Comparison of ENCODE assay signal across 8 mouse cellular contexts in the genomic region with DNA sequence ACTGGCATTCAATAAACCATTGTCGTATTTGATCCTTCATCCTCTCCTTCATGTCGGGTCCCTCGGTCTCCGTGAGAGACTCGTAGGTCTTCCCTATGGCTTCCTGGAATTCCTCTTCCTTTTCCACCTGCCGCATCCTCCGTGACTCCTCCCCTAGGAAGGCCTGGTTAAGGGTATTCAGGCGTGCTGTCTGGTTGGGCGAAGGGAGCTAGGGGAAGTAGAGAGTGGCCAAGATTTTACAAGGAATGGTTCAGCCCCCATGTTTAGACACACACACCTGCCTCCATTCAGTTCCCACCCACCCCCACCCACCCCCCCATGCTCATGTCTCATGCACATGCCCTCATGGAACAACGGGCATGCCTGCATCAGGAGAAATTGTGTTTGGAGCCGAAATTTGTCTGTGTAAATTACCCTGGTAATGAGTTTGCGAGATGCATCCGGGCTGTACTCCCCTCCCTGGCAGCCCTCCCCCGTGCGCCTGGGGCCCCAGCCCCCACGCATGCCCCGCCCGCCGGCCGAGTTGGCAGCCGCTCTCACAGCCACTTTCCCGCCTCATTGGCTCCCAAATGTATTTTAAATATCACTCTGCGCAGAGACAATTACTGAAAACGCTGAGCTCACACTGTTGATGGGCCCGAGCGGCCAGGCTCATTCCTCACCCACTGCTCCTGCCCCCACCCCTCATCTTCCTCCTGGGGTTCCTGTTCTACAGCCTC. TPM values are rescaled to one million over a fixed set of nuclear protein-coding genes. Genes with fewer than 3 reads are reported as not detected.
DNase-seq lines count a peak whose midpoint lies in the region; ATAC-seq and TF ChIP-seq lines count a peak whose summit lies in the region.

No protein-coding gene starts in this region.

- H3K9me3 ChIP-seq in heart, embryonic 12.5 days (replicated peaks): 0 out of 2 replicates have a peak, but pooled peaks cover under 1% of the 10 kb centered on the region
- H3K9me3 ChIP-seq in kidney, postnatal 0 days (replicated peaks; ENCODE audit: low read length): no peaks in the 10 kb centered on the region
- no peaks in the 10 kb centered on the region for H3K9me3 ChIP-seq in lung, postnatal 0 days (ENCODE audit: low read length)

- peak; percentile 44 for DNase-seq in CD4-positive, CD25-positive, alpha-beta regulatory T cell, adult 2 months (ENCODE audit: low read depth, low spot score)
- peak; percentile 60 for DNase-seq in MN1 (ENCODE audit: low spot score)
- DNase-seq in kidney, postnatal 0 days (ENCODE audit: low spot score): peak; percentile 54
- peak; percentile 8 for DNase-seq in lung, postnatal 0 days (ENCODE audit: low spot score)
- peak; percentile 60 to 65 for DNase-seq in right cerebral cortex, adult 2 months (ENCODE audit: low spot score in 2 of 2)
- no peak for DNase-seq in natural killer cell, adult 2 months (ENCODE audit: low spot score in 2 of 2)

- H3K4me3 ChIP-seq in heart, embryonic 12.5 days: no peak overlapping the region; the same call in 1 of the 2 replicates
- H3K4me3 ChIP-seq in kidney, postnatal 0 days (replicated peaks; ENCODE audit: low read depth, low read length): no peak overlapping the region
- no peak overlapping the region for H3K4me3 ChIP-seq in lung, postnatal 0 days (ENCODE audit: low read depth, low read length)

- no peak for TF ChIP-seq EP300 in lung, postnatal 0 days (IDR thresholded peaks at IDR 0.05)

- H3K4me1 ChIP-seq in heart, embryonic 12.5 days (replicated peaks): peaks cover 9% of the 10 kb centered on the region
- peaks cover 6% of the 10 kb centered on the region; the same call in 1 of the 2 replicates for H3K4me1 ChIP-seq in kidney, postnatal 0 days (replicated peaks; ENCODE audit: insufficient read depth, low read length)
- no peaks in the 10 kb centered on the region for H3K4me1 ChIP-seq in lung, postnatal 0 days (ENCODE audit: insufficient read depth, low read depth, low read length)

- TF ChIP-seq CTCF in kidney, postnatal 0 days (IDR thresholded peaks at IDR 0.05; ENCODE audit: low read depth): no peak
- TF ChIP-seq CTCF in lung, postnatal 0 days (IDR thresholded peaks at IDR 0.05): no peak

- no peak for ATAC-seq in CD4-positive, CD25-positive, alpha-beta regulatory T cell, adult 4 months
- no peak for ATAC-seq in heart, embryonic 12.5 days (ENCODE audit: insufficient number of reproducible peaks, low FRiP score)
- peak; percentile 51 for ATAC-seq in kidney, postnatal 0 days (replicated peaks; ENCODE audit: low FRiP score, low read depth)
- ATAC-seq in lung, postnatal 0 days: peak; percentile 40; the same call in 1 of the 2 replicates

- 33% methylated on average over 26 of the region's 26 CpGs for WGBS in heart, embryonic 12.5 days
- 8% methylated on average over 26 of the region's 26 CpGs for WGBS in kidney, postnatal 0 days
- 22% methylated on average over 23 of the region's 26 CpGs for WGBS in lung, postnatal 0 days

- no peak overlapping the region for H3K27ac ChIP-seq in heart, embryonic 12.5 days (ENCODE audit: poor library complexity, severe bottlenecking)
- no peak overlapping the region for H3K27ac ChIP-seq in kidney, postnatal 0 days
- no peak overlapping the region for H3K27ac ChIP-seq in lung, postnatal 0 days (ENCODE audit: low read length)

- peaks cover 40% of the 10 kb centered on the region for H3K27me3 ChIP-seq in heart, embryonic 12.5 days (replicated peaks)
- 0 out of 2 replicates have a peak, but pooled peaks cover under 1% of the 10 kb centered on the region for H3K27me3 ChIP-seq in kidney, postnatal 0 days (ENCODE audit: insufficient read depth, low read length)
- no peaks in the 10 kb centered on the region for H3K27me3 ChIP-seq in lung, postnatal 0 days (replicated peaks; ENCODE audit: insufficient read depth, low read length)

- no peaks in the 10 kb centered on the region for H3K36me3 ChIP-seq in heart, embryonic 12.5 days
- H3K36me3 ChIP-seq in kidney, postnatal 0 days (ENCODE audit: insufficient read depth, low read length): no peaks in the 10 kb centered on the region
- no peaks in the 10 kb centered on the region for H3K36me3 ChIP-seq in lung, postnatal 0 days (ENCODE audit: insufficient read depth, low read length)

- peak overlapping the region; percentile 41 for H3K4me2 ChIP-seq in heart, embryonic 12.5 days
- peak overlapping the region; percentile 46 for H3K4me2 ChIP-seq in kidney, postnatal 0 days (ENCODE audit: low read length)
- no peak overlapping the region for H3K4me2 ChIP-seq in lung, postnatal 0 days (replicated peaks; ENCODE audit: low read depth, low read length)

- H3K9ac ChIP-seq in heart, embryonic 12.5 days: no peak overlapping the region
- H3K9ac ChIP-seq in kidney, postnatal 0 days (ENCODE audit: low read depth, low read length): peak overlapping the region; percentile 36
- no peak overlapping the region for H3K9ac ChIP-seq in lung, postnatal 0 days (replicated peaks; ENCODE audit: low read depth)

RNA-seq across cellular contexts. Expression of a gene that starts 5.9 kb away (rescaled TPM):
- not detected for polyA plus RNA-seq in CD4-positive, CD25-positive, alpha-beta regulatory T cell, adult 4 months (2017; shearing (Covaris generic))
- not detected in 2 replicates for polyA plus RNA-seq in heart, embryonic 12.5 days (2016; fragmentation: Nextera tagmentation; extraction: Ambion mirVana)
- 0.12 and 0.19 TPM in 2 replicates for polyA plus RNA-seq in kidney, postnatal 0 days (2015; fragmentation: Nextera tagmentation; extraction: Ambion mirVana)
- not detected in 2 replicates for polyA plus RNA-seq in lung, postnatal 0 days (2015; fragmentation: Nextera tagmentation; extraction: Ambion mirVana)

RNA-seq across cellular contexts. Expression of a gene that starts 10.0 kb away (rescaled TPM):
- not detected for polyA plus RNA-seq in CD4-positive, CD25-positive, alpha-beta regulatory T cell, adult 4 months (2017; shearing (Covaris generic))
- polyA plus RNA-seq in heart, embryonic 12.5 days (2016; fragmentation: Nextera tagmentation; extraction: Ambion mirVana): 3.7 and 4.7 TPM in 2 replicates
- polyA plus RNA-seq in kidney, postnatal 0 days (2015; fragmentation: Nextera tagmentation; extraction: Ambion mirVana): 0.69 and 0.93 TPM in 2 replicates
- 0.21 and 0.29 TPM in 2 replicates for polyA plus RNA-seq in lung, postnatal 0 days (2015; fragmentation: Nextera tagmentation; extraction: Ambion mirVana)

RNA-seq across cellular contexts. Expression of a gene that starts 23.8 kb away (rescaled TPM):
- polyA plus RNA-seq in CD4-positive, CD25-positive, alpha-beta regulatory T cell, adult 4 months (2017; shearing (Covaris generic)): not detected
- not detected in 2 replicates for polyA plus RNA-seq in heart, embryonic 12.5 days (2016; fragmentation: Nextera tagmentation; extraction: Ambion mirVana)
- polyA plus RNA-seq in kidney, postnatal 0 days (2015; fragmentation: Nextera tagmentation; extraction: Ambion mirVana): 0.04 TPM in 2 replicates
- 0.06 TPM in 1 of 2 replicates, not detected in the other for polyA plus RNA-seq in lung, postnatal 0 days (2015; fragmentation: Nextera tagmentation; extraction: Ambion mirVana)

RNA-seq across cellular contexts. Expression of a gene that starts 26.5 kb away (rescaled TPM):
- polyA plus RNA-seq in CD4-positive, CD25-positive, alpha-beta regulatory T cell, adult 4 months (2017; shearing (Covaris generic)): 10 to 100 TPM; 62.1 to 87.7 TPM
- 79.0 and 80.6 TPM in 2 replicates for polyA plus RNA-seq in heart, embryonic 12.5 days (2016; fragmentation: Nextera tagmentation; extraction: Ambion mirVana)
- polyA plus RNA-seq in kidney, postnatal 0 days (2015; fragmentation: Nextera tagmentation; extraction: Ambion mirVana): 74.4 and 79.6 TPM in 2 replicates
- 47.7 TPM in 2 replicates for polyA plus RNA-seq in lung, postnatal 0 days (2015; fragmentation: Nextera tagmentation; extraction: Ambion mirVana)

RNA-seq across cellular contexts. Expression of a gene that starts 35.8 kb away (rescaled TPM):
- polyA plus RNA-seq in CD4-positive, CD25-positive, alpha-beta regulatory T cell, adult 4 months (2017; shearing (Covaris generic)): 10 to 100 TPM in 1 of 2 experiments, 1 to 10 TPM in 1; 9.3 to 15.6 TPM
- polyA plus RNA-seq in heart, embryonic 12.5 days (2016; fragmentation: Nextera tagmentation; extraction: Ambion mirVana): 20.1 and 22.8 TPM in 2 replicates
- 26.0 and 27.6 TPM in 2 replicates for polyA plus RNA-seq in kidney, postnatal 0 days (2015; fragmentation: Nextera tagmentation; extraction: Ambion mirVana)
- polyA plus RNA-seq in lung, postnatal 0 days (2015; fragmentation: Nextera tagmentation; extraction: Ambion mirVana): 18.3 and 22.5 TPM in 2 replicates

Comparison
In these comparisons a context has a peak if more than half of its experiments do, and no peak if none do; other contexts are left out.
1. DNase-seq: peak in CD4-positive, CD25-positive, alpha-beta regulatory T cell, adult 2 months (single experiment), MN1 (single experiment), kidney, postnatal 0 days (single experiment), lung, postnatal 0 days (single experiment) and right cerebral cortex, adult 2 months (2 of 2); none in natural killer cell, adult 2 months (0 of 2).
2. ATAC-seq: peak in kidney, postnatal 0 days (single experiment) and lung, postnatal 0 days (single experiment); none in CD4-positive, CD25-positive, alpha-beta regulatory T cell, adult 4 months (single experiment) and heart, embryonic 12.5 days (single experiment).